Mouse (Mus musculus) WW6 (cell line): ENCODE data around the gene Serhl.
"Not testable (repeated sequence)": the region's sequence is repeated elsewhere in the genome, so short reads cannot be mapped to it uniquely, and the experiment has no call there.

Source experiments
- DNase-seq: peaks from one replicate; pipeline ENCODE4 v3.0.0-alpha.2; 2013; ENCODE audit warnings: low read depth, low spot score

The Serhl gene

GRCm38 (mm10) chr15:83089429-83089605 is at the start of gene Serhl:
Gene Serhl (plus strand): TSS chr15:83089506.
- no peak for DNase-seq

- no peak for DNase-seq
Measured at GRCm38 (mm10) chr15:83040156-83040555, 49.1 kb upstream of the Serhl start.

GRCm38 (mm10) chr15:83042655-83043361 is 46.5 kb upstream of the Serhl start:
- DNase-seq = no peak

GRCm38 (mm10) chr15:83043362-83043708 is 46.0 kb upstream of the Serhl start:
- DNase-seq = no peak

- peak; percentile 61 for DNase-seq
Measured at GRCm38 (mm10) chr15:83045565-83045964, 43.7 kb upstream of the Serhl start.

- DNase-seq = no peak
Measured at GRCm38 (mm10) chr15:83046308-83046707, 43.0 kb upstream of the Serhl start.

- no peak for DNase-seq
Measured at GRCm38 (mm10) chr15:83046730-83047129, 42.6 kb upstream of the Serhl start.

- no peak for DNase-seq
Measured at GRCm38 (mm10) chr15:83052341-83053104, 36.8 kb upstream of the Serhl start.

GRCm38 (mm10) chr15:83053261-83053660 is 36.0 kb upstream of the Serhl start:
- no peak for DNase-seq

- no peak for DNase-seq
Measured at GRCm38 (mm10) chr15:83055569-83055968, 33.7 kb upstream of the Serhl start.

- no peak for DNase-seq
Measured at GRCm38 (mm10) chr15:83056378-83057083, 32.8 kb upstream of the Serhl start.

GRCm38 (mm10) chr15:83057533-83057932 is 31.8 kb upstream of the Serhl start:
- DNase-seq = no peak

GRCm38 (mm10) chr15:83059233-83059660 is 30.1 kb upstream of the Serhl start:
- DNase-seq = no peak

- DNase-seq = no peak
Measured at GRCm38 (mm10) chr15:83061689-83062088, 27.6 kb upstream of the Serhl start.

- DNase-seq = not testable (repeated sequence)
Measured at GRCm38 (mm10) chr15:83062582-83062981, 26.7 kb upstream of the Serhl start.

GRCm38 (mm10) chr15:83065543-83065942 is 23.8 kb upstream of the Serhl start:
- no peak for DNase-seq

GRCm38 (mm10) chr15:83068270-83068669 is 21.0 kb upstream of the Serhl start:
- no peak for DNase-seq

GRCm38 (mm10) chr15:83070942-83071341 is 18.4 kb upstream of the Serhl start:
- no peak for DNase-seq

GRCm38 (mm10) chr15:83071752-83072151 is 17.6 kb upstream of the Serhl start:
- no peak for DNase-seq

GRCm38 (mm10) chr15:83074179-83074578 is 15.1 kb upstream of the Serhl start:
- no peak for DNase-seq

GRCm38 (mm10) chr15:83075607-83076525 is 13.4 kb upstream of the Serhl start:
- no peak for DNase-seq

GRCm38 (mm10) chr15:83083530-83083929 is 5.8 kb upstream of the Serhl start:
- no peak for DNase-seq
